Mouse (Mus musculus): ENCODE data around the gene Pard3. TPM values are rescaled to one million over a fixed set of nuclear protein-coding genes. Genes with fewer than 3 reads are reported as not detected.

Gene Pard3
- total and polyA plus RNA-seq, 3 experiments = 0.51 to 1.3 (median 0.94) TPM

DNA sequence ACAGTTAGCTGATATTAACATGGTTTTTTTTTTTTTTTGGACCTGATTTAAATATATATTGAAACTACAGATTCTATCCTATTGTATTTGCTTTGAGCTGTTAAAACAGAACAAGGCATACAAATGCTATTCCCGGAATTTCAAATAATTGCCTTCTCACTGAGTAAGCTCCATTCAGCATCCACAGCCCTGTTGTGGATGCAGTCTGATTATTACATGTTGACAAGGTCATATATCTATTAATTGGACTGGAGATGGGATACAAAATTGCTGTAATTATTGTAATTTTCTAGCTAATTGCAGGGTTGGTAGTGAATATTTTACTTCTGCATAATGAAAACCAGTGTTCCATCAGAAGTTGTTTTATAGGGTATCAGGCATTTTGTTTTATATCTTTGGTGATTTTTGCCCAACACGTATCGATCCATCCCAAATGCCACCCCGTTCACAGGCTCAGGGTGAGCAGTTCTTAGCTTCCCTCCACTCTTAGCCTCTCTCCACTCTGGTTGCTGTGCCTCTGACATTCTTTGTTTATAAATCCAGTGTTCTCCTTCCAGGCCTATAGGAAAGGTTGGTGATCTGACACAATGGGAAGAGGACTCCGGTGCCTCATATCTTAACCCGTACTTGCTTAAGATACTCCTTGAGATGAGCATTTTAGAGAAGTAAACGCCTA is 216.7 kb downstream of the Pard3 start:
- Histone ChIP-seq H3K9me3 (replicated peaks; ENCODE audit: low read length) (no peaks in the 10 kb centered on the region), H3K4me1 (ENCODE audit: control insufficient read depth in 1 of 2, insufficient read depth in 2 of 2) (peaks cover 0 to 9% of the 10 kb centered on the region in 2 experiments; a peak in 2 of 4 replicates), H3K4me3 (replicated peaks in 1 of 3; ENCODE audit: low read depth in 2 of 3, low read length in 2 of 3, poor library complexity in 1 of 3) (no peak overlapping the region), H3K79me2 (replicated peaks; ENCODE audit: control insufficient read depth, extremely low read depth, insufficient read depth, poor library complexity, severe bottlenecking) (no peaks in the 10 kb centered on the region), H3K4me2 (ENCODE audit: insufficient read depth, low read depth, poor library complexity, severe bottlenecking) (no peak overlapping the region), H3K9ac (ENCODE audit: insufficient read depth, low read depth) (no peak overlapping the region), H3K36me3 (replicated peaks in 1 of 2; ENCODE audit: control insufficient read depth in 1 of 2, insufficient read depth in 1 of 2, low read length in 1 of 2) (no peaks in the 10 kb centered on the region), H3K27ac (ENCODE audit: insufficient read depth, low read depth) (no peak overlapping the region), H3K27me3 (replicated peaks) (no peaks in the 10 kb centered on the region)
- in situ Hi-C loops (cut with MboI; ENCODE audit: low pct_ligation_motif_present, low pct_unique_long_range_greater_than_20kb, low sequenced_read_pairs) = no loop called here
- TF ChIP-seq MAZ (IDR thresholded peaks at IDR 0.05; ENCODE audit: low read depth, low read length) = no peak
- TF ChIP-seq ZMIZ1 (IDR thresholded peaks at IDR 0.05; ENCODE audit: low read depth, low read length) = no peak
- no peak for TF ChIP-seq TCF12 (IDR thresholded peaks at IDR 0.05; ENCODE audit: low read depth, low read length)
- no peak for TF ChIP-seq E2F4 (IDR thresholded peaks at IDR 0.05; ENCODE audit: insufficient replicate concordance, low read depth, low read length)
- TF ChIP-seq MXI1 (IDR thresholded peaks at IDR 0.05; ENCODE audit: low read depth, low read length) = no peak
- no peak for TF ChIP-seq CHD2 (IDR thresholded peaks at IDR 0.05; ENCODE audit: low read length)
- no peak for TF ChIP-seq RAD21 (IDR thresholded peaks at IDR 0.05; ENCODE audit: low read depth, low read length)
- TF ChIP-seq MYC (IDR thresholded peaks at IDR 0.05; ENCODE audit: low read depth, low read length) = no peak
- TF ChIP-seq TBP (conservative IDR thresholded peaks at IDR 0.05; ENCODE audit: low read depth, low read length) = no peak
- no peak for TF ChIP-seq SIN3A (IDR thresholded peaks at IDR 0.05; ENCODE audit: low read length)
- TF ChIP-seq ETS1 (conservative IDR thresholded peaks at IDR 0.05; ENCODE audit: low read depth, low read length) = no peak
- dilution Hi-C loops (cut with MboI; ENCODE audit: extremely low pct_ligation_motif_present, extremely low pct_unique_long_range_greater_than_20kb, low sequenced_read_pairs) = no loop called here
- no peak for DNase-seq (ENCODE audit: extremely low read depth)

DNA sequence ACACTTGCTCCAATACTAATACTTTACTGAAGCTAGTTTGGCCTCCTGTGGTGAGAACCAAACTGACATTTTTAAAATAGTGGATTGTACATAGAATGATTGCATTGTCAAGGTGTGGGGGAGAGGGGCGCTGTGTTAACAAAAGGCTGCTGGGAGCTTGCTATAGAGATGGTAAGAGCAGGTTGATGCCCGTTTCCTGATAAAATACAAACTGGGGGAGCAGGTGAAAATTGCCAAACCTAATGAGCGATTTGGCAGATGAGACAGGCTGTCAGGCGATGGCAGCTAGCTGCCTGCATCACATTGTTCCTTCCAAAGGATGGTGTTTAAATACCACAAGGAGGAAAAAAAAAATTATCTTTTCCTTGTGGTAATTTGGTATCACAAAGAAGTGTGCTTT is 217.3 kb downstream of the Pard3 start:
- Histone ChIP-seq H3K27me3 (replicated peaks) (no peaks in the 10 kb centered on the region), H3K9me3 (replicated peaks; ENCODE audit: low read length) (peaks cover 3% of the 10 kb centered on the region), H3K9ac (ENCODE audit: insufficient read depth, low read depth) (no peak overlapping the region), H3K4me3 (replicated peaks in 1 of 3; ENCODE audit: low read depth in 2 of 3, low read length in 2 of 3, poor library complexity in 1 of 3) (no peak overlapping the region), H3K36me3 (replicated peaks in 1 of 2; ENCODE audit: control insufficient read depth in 1 of 2, insufficient read depth in 1 of 2, low read length in 1 of 2) (no peaks in the 10 kb centered on the region), H3K4me2 (ENCODE audit: insufficient read depth, low read depth, poor library complexity, severe bottlenecking) (no peak overlapping the region), H3K27ac (ENCODE audit: insufficient read depth, low read depth) (no peak overlapping the region), H3K4me1 (ENCODE audit: control insufficient read depth in 1 of 2, insufficient read depth in 2 of 2) (peaks cover 0 to 8% of the 10 kb centered on the region in 2 experiments; a peak in 2 of 4 replicates), H3K79me2 (replicated peaks; ENCODE audit: control insufficient read depth, extremely low read depth, insufficient read depth, poor library complexity, severe bottlenecking) (no peaks in the 10 kb centered on the region)
- dilution Hi-C loops (cut with MboI; ENCODE audit: extremely low pct_ligation_motif_present, extremely low pct_unique_long_range_greater_than_20kb, low sequenced_read_pairs) = no loop called here
- in situ Hi-C loops (cut with MboI; ENCODE audit: low pct_ligation_motif_present, low pct_unique_long_range_greater_than_20kb, low sequenced_read_pairs) = no loop called here
- TF ChIP-seq CHD1 (IDR thresholded peaks at IDR 0.05; ENCODE audit: low read depth, low read length) = no peak
- DNase-seq (ENCODE audit: extremely low read depth) = no peak
